Mouse (Mus musculus) kidney, embryonic 15.5 days (tissue): ENCODE results near the gene Chst3. TPM values are rescaled to one million over a fixed set of nuclear protein-coding genes. Genes with fewer than 3 reads are reported as not detected.
A peak's percentile ranks its signal among the peaks of the same experiment; 100 is the strongest.
"Not testable (repeated sequence)": the region's sequence is repeated elsewhere in the genome, so short reads cannot be mapped to it uniquely, and the experiment has no call there.

Source experiments
- ATAC-seq: fragments of 200-750 bp; cut with Nextera tagmentation; replicated peaks from 2 replicates; pipeline ENCODE4 v1.8.0; 2017; ENCODE audit warnings: moderate TSS enrichment; ENCODE audit not compliant: low FRiP score
- H3K27ac ChIP-seq: fragments of 300-500 bp; sonication (generic); 2 replicates; pipeline ENCODE4 v1.5.1; 2015; ENCODE audit warnings: mild to moderate bottlenecking, inconsistent platforms
- H3K27me3 ChIP-seq: fragments of 300-500 bp; sonication (generic); 2 replicates; pipeline ENCODE4 v1.6.1; 2015; ENCODE audit warnings: inconsistent platforms
- H3K36me3 ChIP-seq: fragments of 300-500 bp; sonication (generic); 2 replicates; pipeline ENCODE4 v1.6.1; 2015; ENCODE audit warnings: inconsistent platforms
- H3K4me1 ChIP-seq: fragments of 300-500 bp; sonication (generic); 2 replicates; pipeline ENCODE4 v1.6.1; 2015; ENCODE audit warnings: inconsistent platforms
- H3K4me2 ChIP-seq: fragments of 300-500 bp; sonication (generic); 2 replicates; pipeline ENCODE4 v1.6.1; 2015; ENCODE audit warnings: moderate library complexity, mild to moderate bottlenecking, inconsistent platforms
- H3K4me3 ChIP-seq: fragments of 300-500 bp; sonication (generic); replicated peaks from 2 replicates; pipeline ENCODE4 v1.5.1; 2015; ENCODE audit warnings: mild to moderate bottlenecking, inconsistent platforms
- H3K9ac ChIP-seq: fragments of 300-500 bp; sonication (generic); 2 replicates; pipeline ENCODE4 v1.6.1; 2015; ENCODE audit warnings: mild to moderate bottlenecking, inconsistent platforms
- H3K9me3 ChIP-seq: fragments of 300-500 bp; sonication (generic); replicated peaks from 2 replicates; pipeline ENCODE4 v1.6.1; 2016; ENCODE audit warnings: inconsistent platforms
- WGBS: fragments of 180-500 bp; shearing (Covaris S2); methylation state at CpG from one replicate; pipeline ENCODE4 v1.1.7; 2015; ENCODE audit warnings: mixed read lengths; 5-methylcytosine and 5-hydroxymethylcytosine counted together
- polyA plus RNA-seq: library from polyadenylated mRNA; unstranded; fragments of >200 nt; fragmentation: Nextera tagmentation; extraction: Ambion mirVana; gene quantifications from 2 replicates; pipeline ENCODE4 v1.2.1, GENCODE M21; 2015

The Chst3 gene
- polyA plus RNA-seq, 1 experiment from 2014 or later, result 2.0 TPM

- Histone ChIP-seq H3K4me1 (peaks cover 43% of the 10 kb centered on the region), H3K9me3 (no peaks in the 10 kb centered on the region), H3K9ac (peak overlapping the region; percentile 25; the same call in 1 of the 2 replicates), H3K4me3 (peak overlapping the region; percentile 40), H3K27ac (no peak overlapping the region), H3K27me3 (peaks cover 13% of the 10 kb centered on the region; the same call in 1 of the 2 replicates), H3K4me2 (peak overlapping the region; percentile 79), H3K36me3 (no peaks in the 10 kb centered on the region)
- WGBS, result under 1% methylated on average over 17 of the region's 17 CpGs
- ATAC-seq, result 0 out of 2 replicates have a peak, but pooled peaks have one; percentile 12
These were observed 27.3 kb downstream of the Chst3 start for GRCm38 (mm10) chr10:60191796-60192195.

- H3K4me1 ChIP-seq, result peaks cover 27% of the 10 kb centered on the region
- no peak overlapping the region for H3K27ac ChIP-seq
- no peak overlapping the region for H3K9ac ChIP-seq
- H3K9me3 ChIP-seq, result no peaks in the 10 kb centered on the region
- no peak overlapping the region for H3K4me2 ChIP-seq
- peaks cover 13% of the 10 kb centered on the region; the same call in 1 of the 2 replicates for H3K27me3 ChIP-seq
- peaks cover 15% of the 10 kb centered on the region for H3K36me3 ChIP-seq
- ATAC-seq, result no peak
- H3K4me3 ChIP-seq, result no peak overlapping the region
- 79% methylated on average over 6 of the region's 6 CpGs for WGBS
These were observed 29.4 kb downstream of the Chst3 start for GRCm38 (mm10) chr10:60189534-60190186.

DNA sequence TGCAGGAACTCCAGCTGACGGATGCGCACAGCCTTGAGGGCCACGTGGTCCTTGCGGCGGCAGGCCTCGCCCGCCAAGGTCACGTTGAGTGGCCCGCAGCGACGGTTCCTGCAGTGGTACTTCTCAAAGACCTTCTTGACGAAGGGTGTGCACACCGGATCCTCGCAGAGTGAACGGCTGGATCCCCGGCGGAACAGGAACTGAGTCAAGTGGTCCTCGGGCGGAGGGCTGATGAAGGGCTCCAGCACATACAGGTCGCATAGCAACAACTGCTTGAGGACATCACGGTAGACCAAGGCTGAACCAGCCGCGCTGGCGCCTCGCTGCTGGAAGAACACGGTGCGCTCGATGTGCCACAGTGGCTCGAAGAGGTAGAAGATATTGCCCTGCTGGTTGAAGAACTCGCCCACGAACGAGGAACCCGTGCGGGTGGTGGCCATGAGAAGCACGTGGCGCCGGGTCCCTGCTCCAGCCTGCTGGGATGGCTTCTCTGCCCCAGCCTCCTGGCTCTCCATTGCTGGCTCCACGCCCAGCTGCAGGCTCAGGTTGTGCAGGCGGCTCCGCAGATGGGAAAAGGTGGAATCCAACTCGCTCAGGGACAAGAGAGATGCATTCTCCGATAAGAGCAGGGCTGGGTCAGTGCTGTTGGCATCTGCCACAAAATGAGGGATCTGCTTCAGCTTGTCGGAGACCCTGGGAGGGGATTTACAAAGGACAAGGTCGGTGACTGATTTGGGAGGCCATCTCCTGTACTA, 32.7 kb downstream of the Chst3 start:
- H3K4me2 ChIP-seq, result no peak overlapping the region
- peaks cover 1% of the 10 kb centered on the region for H3K4me1 ChIP-seq
- no peak overlapping the region for H3K4me3 ChIP-seq
- H3K36me3 ChIP-seq, result peaks cover 22% of the 10 kb centered on the region
- H3K27ac ChIP-seq, result no peak overlapping the region
- no peak overlapping the region for H3K9ac ChIP-seq
- ATAC-seq, result no peak
- H3K27me3 ChIP-seq, result 0 out of 2 replicates have a peak, but pooled peaks cover 9% of the 10 kb centered on the region
- no peaks in the 10 kb centered on the region for H3K9me3 ChIP-seq
- 84% methylated on average over 44 of the region's 44 CpGs for WGBS

DNA sequence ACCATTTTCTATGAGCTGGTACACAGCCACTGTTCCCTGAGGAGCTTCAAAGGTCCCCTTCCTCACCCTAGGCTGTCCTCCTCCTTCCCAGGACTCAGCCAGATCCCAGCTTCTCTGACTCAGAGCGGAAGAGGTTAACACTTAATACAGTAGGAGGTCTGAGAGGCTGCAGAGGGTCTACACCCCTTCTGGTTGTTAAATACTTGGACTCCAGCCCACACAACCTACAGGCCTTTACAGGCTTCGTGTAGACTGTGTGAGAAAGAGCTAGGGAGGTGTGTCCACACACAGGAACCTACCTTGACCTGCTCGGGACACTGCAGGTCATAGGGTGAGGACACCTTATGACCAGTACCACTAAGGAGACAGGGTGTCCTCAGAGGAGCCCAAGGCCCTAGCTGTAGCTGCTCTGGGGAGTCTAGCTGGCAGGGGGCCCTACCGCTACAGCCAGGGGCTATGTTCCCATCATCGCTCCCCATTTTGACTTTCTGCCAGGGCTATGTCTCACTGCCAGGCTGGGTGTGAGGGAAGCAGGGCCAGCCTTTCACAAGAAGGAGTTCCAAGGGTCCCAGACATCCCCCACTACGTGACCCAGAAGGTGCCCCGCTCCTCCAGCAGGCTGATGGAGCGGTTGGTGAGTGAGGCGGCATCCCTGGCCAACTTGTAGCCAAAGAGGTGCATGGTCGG, 33.9 kb downstream of the Chst3 start:
- ATAC-seq, result no peak
- no peak overlapping the region for H3K27ac ChIP-seq

DNA sequence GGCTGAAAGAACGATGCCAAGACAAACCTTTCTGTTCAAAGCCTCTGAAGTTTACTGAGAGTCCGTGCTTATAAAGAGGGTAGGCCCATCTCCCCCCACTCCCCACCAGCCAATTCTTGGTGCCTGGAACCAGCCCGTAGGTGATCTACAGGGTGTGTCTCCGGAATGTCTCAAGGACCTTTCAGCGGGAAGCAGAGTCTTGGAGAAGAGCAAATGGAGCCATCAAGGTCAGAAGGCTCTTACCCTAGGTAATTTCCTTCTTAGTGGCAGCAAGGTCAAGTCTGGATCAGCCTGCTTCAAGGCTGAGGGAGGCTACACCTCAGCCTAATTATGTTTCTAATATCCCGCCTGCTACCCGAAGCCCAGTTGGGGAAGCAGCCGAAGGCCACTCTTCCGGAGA, 43.8 kb downstream of the Chst3 start:
- H3K9me3 ChIP-seq, ATAC-seq, H3K9ac ChIP-seq, H3K4me2 ChIP-seq, H3K27me3 ChIP-seq, H3K4me3 ChIP-seq, H3K36me3 ChIP-seq, H3K4me1 ChIP-seq, H3K27ac ChIP-seq: not testable (repeated sequence)
- WGBS, result 91% methylated on average over 9 of the region's 9 CpGs

More for the DNA sequence above, 33.9 kb downstream of the Chst3 start:
- Histone ChIP-seq H3K36me3 (peaks cover 22% of the 10 kb centered on the region), H3K4me1 (no peaks in the 10 kb centered on the region), H3K4me2 (no peak overlapping the region), H3K9me3 (no peaks in the 10 kb centered on the region), H3K4me3 (no peak overlapping the region), H3K27me3 (no peaks in the 10 kb centered on the region), H3K9ac (no peak overlapping the region)
- 75% methylated on average over 10 of the region's 10 CpGs for WGBS

DNA sequence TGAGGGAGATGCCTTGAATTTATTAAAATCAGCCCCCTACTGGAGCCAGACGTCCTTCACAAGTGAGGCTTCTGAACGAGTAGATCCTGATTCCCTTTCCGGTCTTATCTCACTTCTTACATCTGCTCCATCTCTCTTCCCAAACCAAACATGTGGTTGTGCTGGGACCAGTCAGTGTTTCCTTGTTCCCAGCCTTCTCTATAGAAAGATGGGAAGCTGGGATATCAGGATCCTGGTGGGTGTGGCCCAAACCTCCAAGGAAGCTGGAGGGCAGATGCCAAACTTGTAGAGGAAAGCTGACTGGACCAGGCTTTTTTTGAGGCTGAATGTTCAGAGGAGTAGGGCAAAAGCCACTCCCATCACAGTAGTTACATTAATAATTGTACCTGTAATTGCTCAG, 44.6 kb downstream of the Chst3 start:
- no peaks in the 10 kb centered on the region for H3K27me3 ChIP-seq
- WGBS, result 73% methylated on average over 3 of the region's 3 CpGs
- H3K36me3 ChIP-seq, result no peaks in the 10 kb centered on the region
- no peaks in the 10 kb centered on the region for H3K9me3 ChIP-seq
- no peak overlapping the region for H3K4me2 ChIP-seq
- ATAC-seq, result no peak
- H3K9ac ChIP-seq, result no peak overlapping the region
- H3K4me3 ChIP-seq, result no peak overlapping the region
- peaks cover 8% of the 10 kb centered on the region for H3K4me1 ChIP-seq
- H3K27ac ChIP-seq, result no peak overlapping the region

DNA sequence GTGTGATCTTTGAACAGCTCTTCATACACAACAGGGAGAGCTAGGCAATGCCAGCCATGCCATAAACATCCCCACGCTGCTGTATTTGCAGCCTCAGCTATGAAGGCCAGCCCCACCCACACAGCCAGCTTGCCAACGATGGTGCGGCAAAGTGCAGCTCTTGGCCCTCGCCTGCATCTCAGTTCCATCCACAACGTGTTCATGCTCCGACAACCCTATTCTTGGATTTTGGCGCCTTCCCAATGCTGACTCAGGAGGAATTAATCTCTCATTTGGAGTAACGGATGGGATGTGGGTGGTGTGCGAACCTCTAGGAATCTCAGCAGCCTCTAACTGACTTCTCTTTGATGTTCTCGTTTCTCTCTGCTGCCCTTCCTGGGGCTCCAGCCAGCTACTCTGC, 46.0 kb downstream of the Chst3 start:
- Histone ChIP-seq H3K4me2 (no peak overlapping the region), H3K4me3 (no peak overlapping the region), H3K27ac (no peak overlapping the region), H3K4me1 (peaks cover 8% of the 10 kb centered on the region), H3K9ac (no peak overlapping the region), H3K9me3 (no peaks in the 10 kb centered on the region; the same call in 1 of the 2 replicates), H3K36me3 (no peaks in the 10 kb centered on the region), H3K27me3 (no peaks in the 10 kb centered on the region)
- no peak for ATAC-seq
- WGBS, result 59% methylated on average over 10 of the region's 10 CpGs

DNA sequence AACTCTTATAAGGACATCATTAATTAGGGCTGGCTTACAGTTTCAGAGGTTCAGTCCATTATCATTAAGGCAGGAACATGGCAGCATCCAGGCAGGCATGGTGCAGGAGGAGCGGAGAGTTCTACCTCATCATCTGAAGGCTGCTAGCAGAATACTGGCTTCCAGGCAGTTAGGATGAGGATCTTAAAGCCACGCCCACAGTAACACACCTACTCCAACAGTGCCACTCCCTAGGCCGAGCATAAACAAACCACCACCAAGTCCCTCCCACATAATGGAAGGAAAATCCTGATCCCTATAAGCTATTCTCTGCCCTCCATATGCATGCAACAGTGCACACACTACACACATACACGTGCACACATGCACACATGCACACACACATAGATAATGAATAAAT, 46.8 kb downstream of the Chst3 start:
- 88% methylated on average over 4 of the region's 4 CpGs for WGBS
- Histone ChIP-seq H3K4me3 (no peak overlapping the region), H3K4me1 (peaks cover 8% of the 10 kb centered on the region), H3K9ac (no peak overlapping the region), H3K27me3 (no peaks in the 10 kb centered on the region), H3K4me2 (no peak overlapping the region), H3K9me3 (no peaks in the 10 kb centered on the region; the same call in 1 of the 2 replicates), H3K27ac (no peak overlapping the region), H3K36me3 (no peaks in the 10 kb centered on the region)
- ATAC-seq, result no peak

GRCm38 (mm10) chr10:60171368-60171767, 47.7 kb downstream of the Chst3 start:
- H3K27ac ChIP-seq, result no peak overlapping the region
- no peak overlapping the region for H3K9ac ChIP-seq
- no peak overlapping the region for H3K4me2 ChIP-seq
- H3K36me3 ChIP-seq, result no peaks in the 10 kb centered on the region
- no peaks in the 10 kb centered on the region for H3K27me3 ChIP-seq
- peaks cover 8% of the 10 kb centered on the region for H3K4me1 ChIP-seq
- 94% methylated on average over 5 of the region's 5 CpGs for WGBS
- H3K4me3 ChIP-seq, result no peak overlapping the region
- ATAC-seq, result no peak
- no peaks in the 10 kb centered on the region; the same call in 1 of the 2 replicates for H3K9me3 ChIP-seq

DNA sequence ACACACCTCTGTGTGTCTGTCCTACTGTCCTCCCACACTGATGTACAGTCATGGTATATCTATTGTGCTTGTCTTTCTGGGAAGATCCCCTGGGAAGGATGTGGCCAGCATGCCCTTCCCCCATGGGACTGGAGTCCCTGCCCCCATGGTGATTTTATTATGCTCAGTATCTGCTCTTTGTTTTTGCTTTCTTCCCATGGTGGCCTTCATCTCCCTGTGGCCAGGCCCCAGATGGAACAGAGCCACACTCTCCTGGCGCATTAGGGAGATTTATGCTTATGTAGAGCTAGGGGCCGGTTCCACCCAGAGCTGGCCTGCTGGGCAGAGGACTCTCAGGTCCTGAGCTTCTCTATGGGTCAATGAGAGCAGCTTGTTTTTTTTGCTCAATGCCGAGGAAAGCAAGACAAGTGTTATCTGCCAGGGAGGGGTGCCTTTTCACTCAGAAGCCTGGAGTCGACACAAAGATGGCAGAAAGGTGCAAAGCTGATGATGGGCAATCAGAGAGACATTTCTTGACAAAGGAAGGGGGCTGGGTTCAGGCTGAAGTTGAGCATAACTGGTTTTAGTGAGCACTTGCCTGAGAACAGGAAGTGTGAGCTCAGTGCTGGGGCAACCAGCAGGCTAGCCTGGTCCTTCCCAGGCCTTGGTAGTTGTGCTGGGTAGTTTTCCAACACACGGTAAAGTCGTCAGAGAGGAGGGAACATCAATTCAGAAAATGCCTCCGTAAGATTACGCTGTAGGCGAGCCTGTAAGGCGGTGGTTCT, 48.6 kb downstream of the Chst3 start:
- Histone ChIP-seq H3K4me2 (no peak overlapping the region), H3K36me3 (no peaks in the 10 kb centered on the region), H3K27me3 (no peaks in the 10 kb centered on the region), H3K9ac (no peak overlapping the region), H3K4me1 (peaks cover 8% of the 10 kb centered on the region), H3K27ac (no peak overlapping the region), H3K4me3 (no peak overlapping the region), H3K9me3 (no peaks in the 10 kb centered on the region; the same call in 1 of the 2 replicates)
- 62% methylated on average over 10 of the region's 10 CpGs for WGBS
- 0 out of 2 replicates have a peak, but pooled peaks have one; percentile 40 for ATAC-seq

DNA sequence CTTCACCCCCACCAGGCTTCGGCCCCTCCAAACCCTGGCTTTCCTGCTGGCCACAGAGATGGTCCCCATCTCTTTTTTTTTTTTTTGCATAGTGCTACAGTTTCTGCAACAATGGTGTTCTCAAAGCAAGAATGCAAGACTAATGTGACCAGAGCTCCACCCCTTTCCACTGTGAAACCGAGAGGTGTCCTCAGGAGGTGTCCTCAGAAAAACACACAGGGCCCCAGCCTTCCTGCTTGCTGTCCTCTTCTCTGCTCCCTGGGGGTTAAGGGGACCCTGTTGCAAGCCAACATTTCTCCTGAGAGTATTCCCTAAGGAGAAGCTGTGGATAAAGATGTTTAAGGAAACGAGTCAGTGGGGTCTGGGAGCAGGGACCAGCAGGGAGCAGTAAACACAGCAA, 50.1 kb downstream of the Chst3 start:
- H3K4me1 ChIP-seq, result peaks cover 8% of the 10 kb centered on the region
- H3K27me3 ChIP-seq, result no peaks in the 10 kb centered on the region
- no peak overlapping the region for H3K9ac ChIP-seq
- H3K9me3 ChIP-seq, result no peaks in the 10 kb centered on the region; the same call in 1 of the 2 replicates
- H3K36me3 ChIP-seq, result no peaks in the 10 kb centered on the region
- 63% methylated on average over 3 of the region's 3 CpGs for WGBS
- no peak overlapping the region for H3K27ac ChIP-seq
- no peak overlapping the region for H3K4me3 ChIP-seq
- no peak for ATAC-seq
- H3K4me2 ChIP-seq, result no peak overlapping the region
